Mouse (Mus musculus) stomach, embryonic 14.5 days (tissue): ENCODE measurements around the gene Ephx1. TPM values are rescaled to one million over a fixed set of nuclear protein-coding genes. Genes with fewer than 3 reads are reported as not detected.
A peak's percentile ranks its signal among the peaks of the same experiment; 100 is the strongest.

Experiments
- ATAC-seq: fragments of 200-750 bp; cut with Nextera tagmentation; 2 replicates; pipeline ENCODE4 v1.8.0; 2017; ENCODE audit warnings: low read depth, moderate TSS enrichment; ENCODE audit not compliant: insufficient number of reproducible peaks, insufficient read depth, low FRiP score
- H3K27ac ChIP-seq: fragments of 300-500 bp; sonication (generic); 2 replicates; pipeline ENCODE4 v1.5.1; 2014; ENCODE audit warnings: mild to moderate bottlenecking, low read length, moderate library complexity, mixed read lengths
- H3K27me3 ChIP-seq: fragments of 300-500 bp; sonication (generic); 2 replicates; pipeline ENCODE4 v1.6.1; 2014; ENCODE audit warnings: low read length, control low read depth, mixed read lengths; ENCODE audit not compliant: control insufficient read depth, insufficient read depth
- H3K36me3 ChIP-seq: fragments of 300-500 bp; sonication (generic); 2 replicates; pipeline ENCODE4 v1.6.1; 2014; ENCODE audit warnings: mild to moderate bottlenecking, control low read depth, low read length, moderate library complexity, mixed read lengths; ENCODE audit not compliant: control insufficient read depth, insufficient read depth
- H3K4me1 ChIP-seq: fragments of 300-500 bp; sonication (generic); 2 replicates; pipeline ENCODE4 v1.6.1; 2014; ENCODE audit warnings: low read length, control low read depth, mixed read lengths; ENCODE audit not compliant: control insufficient read depth, insufficient read depth
- H3K4me2 ChIP-seq: fragments of 300-500 bp; sonication (generic); replicated peaks from 2 replicates; pipeline ENCODE4 v1.6.1; 2014; ENCODE audit warnings: low read depth, low read length, control low read depth
- H3K4me3 ChIP-seq: fragments of 300-500 bp; sonication (generic); 2 replicates; pipeline ENCODE4 v1.5.1; 2014; ENCODE audit warnings: low read depth, low read length, control low read depth
- H3K9ac ChIP-seq: fragments of 300-500 bp; sonication (generic); replicated peaks from 2 replicates; pipeline ENCODE4 v1.6.1; 2014; ENCODE audit warnings: low read depth, mild to moderate bottlenecking, control low read depth, low read length, moderate library complexity, mixed read lengths
- H3K9me3 ChIP-seq: fragments of 300-500 bp; sonication (generic); 2 replicates; pipeline ENCODE4 v1.6.1; 2016; ENCODE audit warnings: low read depth, low read length, control low read depth; ENCODE audit not compliant: control insufficient read depth
- WGBS: fragments of 180-500 bp; shearing (Covaris S2); extraction: QIAGEN DNeasy Blood & Tissue Kit; methylation state at CpG from one replicate; pipeline ENCODE4 v1.1.7; 2014; 5-methylcytosine and 5-hydroxymethylcytosine counted together
- polyA plus RNA-seq: library from polyadenylated mRNA; unstranded; fragments of >200 nt; fragmentation: Nextera tagmentation; extraction: Ambion mirVana; gene quantifications from 2 replicates; pipeline ENCODE4 v1.2.1, GENCODE M21; 2014

The Ephx1 gene
- polyA plus RNA-seq, 1 experiment from 2014 or later, result 6.4 TPM

DNA sequence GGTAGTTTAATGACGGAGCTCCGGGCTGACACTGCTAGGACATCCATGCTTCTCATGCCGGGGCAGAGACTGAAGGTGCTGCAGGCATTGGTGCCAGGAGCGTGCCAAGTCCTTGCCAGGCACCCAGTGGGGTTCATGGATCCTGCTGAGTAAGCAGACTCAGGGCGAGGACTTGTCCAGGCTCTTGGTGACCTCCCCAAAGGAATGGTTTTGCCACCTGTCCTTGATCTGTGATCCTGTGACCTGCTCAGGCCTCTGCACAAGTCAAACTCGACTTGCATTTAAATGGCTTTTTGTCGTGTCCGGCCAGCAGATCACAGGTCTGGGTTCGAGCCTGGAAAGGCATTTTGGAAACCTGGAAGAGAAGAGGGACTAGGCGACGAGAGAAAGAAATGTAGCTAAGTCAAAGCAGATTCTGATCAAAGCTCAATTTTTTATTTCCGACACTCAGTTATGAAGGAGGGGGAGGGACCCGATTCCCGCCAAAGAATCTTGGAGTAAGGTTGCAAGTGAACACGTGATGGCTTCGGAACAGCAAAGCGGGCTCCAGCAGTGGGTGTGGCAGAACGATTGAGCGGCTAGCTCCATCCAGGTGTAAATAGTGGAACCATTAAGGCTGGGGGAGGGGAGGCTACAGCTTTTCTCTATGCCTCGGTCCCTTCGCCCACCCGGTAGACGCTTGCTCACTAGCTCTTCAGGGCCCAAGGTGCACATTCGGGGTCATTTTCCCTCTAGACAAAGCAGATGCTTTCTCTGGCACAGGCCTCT is 41.0 kb downstream of the Ephx1 start:
- ATAC-seq, result no peak
- Histone ChIP-seq H3K27me3 (no peaks in the 10 kb centered on the region), H3K27ac (no peak overlapping the region), H3K9me3 (no peaks in the 10 kb centered on the region), H3K9ac (no peak overlapping the region), H3K4me2 (no peak overlapping the region), H3K36me3 (no peaks in the 10 kb centered on the region), H3K4me3 (no peak overlapping the region), H3K4me1 (no peaks in the 10 kb centered on the region)
- WGBS, result 75% methylated on average over 24 of the region's 24 CpGs

DNA sequence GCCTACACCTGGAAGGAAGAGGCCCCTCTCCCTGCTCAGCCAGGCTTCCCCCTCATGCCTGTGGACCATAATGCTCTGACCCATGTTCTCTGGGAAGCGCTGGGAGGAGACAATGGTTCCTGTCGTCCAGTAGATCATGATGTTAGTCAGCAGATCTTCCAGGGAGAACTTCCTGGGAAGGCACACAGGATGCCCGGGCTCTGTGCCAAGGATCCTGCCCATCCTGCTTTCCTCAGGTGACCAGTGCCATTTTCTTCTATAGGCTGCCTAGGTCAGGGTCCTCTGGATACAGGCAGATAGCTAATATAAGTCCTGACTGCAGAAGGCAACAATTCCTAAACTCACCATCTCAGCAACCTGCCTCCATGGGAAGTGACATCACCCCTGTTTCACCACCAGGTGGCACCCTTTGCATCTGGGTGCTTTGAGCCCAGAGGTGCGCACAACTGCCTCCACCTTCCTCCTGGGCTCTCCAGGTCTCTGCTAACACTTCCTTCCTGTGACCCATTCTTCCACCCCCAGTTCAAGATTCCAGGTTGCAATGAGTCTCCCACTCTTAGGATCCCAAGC is 44.5 kb downstream of the Ephx1 start:
- no peaks in the 10 kb centered on the region; the same call in none of the 2 replicates for H3K36me3 ChIP-seq
- H3K4me2 ChIP-seq, result no peak overlapping the region
- 70% methylated on average over 4 of the region's 4 CpGs for WGBS
- H3K27me3 ChIP-seq, result no peaks in the 10 kb centered on the region
- no peaks in the 10 kb centered on the region for H3K9me3 ChIP-seq
- ATAC-seq, result no peak
- no peak overlapping the region for H3K27ac ChIP-seq
- no peaks in the 10 kb centered on the region for H3K4me1 ChIP-seq
- H3K9ac ChIP-seq, result no peak overlapping the region
- no peak overlapping the region for H3K4me3 ChIP-seq

DNA sequence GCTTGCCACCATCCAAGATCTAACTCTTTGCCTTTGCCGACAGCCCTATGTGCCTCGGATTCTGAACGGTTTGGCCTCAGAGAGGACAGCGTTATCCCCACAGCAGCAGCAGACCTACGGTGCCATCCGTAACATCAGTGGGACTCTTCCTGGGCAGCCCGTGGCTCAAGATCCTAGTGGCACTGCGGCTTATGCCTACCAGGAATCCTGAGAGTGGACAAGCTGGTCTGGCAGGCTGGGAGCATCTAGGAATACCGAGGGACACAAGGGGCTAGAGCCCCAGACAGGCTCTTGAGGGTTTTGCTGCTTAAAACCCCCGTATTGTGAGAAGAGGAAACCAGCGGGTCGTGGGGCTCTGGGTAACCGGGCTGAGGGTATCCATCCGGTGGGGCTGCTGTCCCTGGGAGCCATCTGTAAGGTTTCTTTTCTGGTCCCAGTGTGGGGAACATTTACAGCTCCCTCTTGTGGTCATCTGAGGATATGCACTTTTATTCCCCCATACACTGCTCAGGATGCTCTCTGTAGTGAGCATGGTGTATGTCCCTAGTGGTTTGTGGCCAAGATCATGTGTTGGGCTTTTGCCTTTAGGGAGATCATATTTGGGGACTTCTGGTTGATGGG is 46.5 kb downstream of the Ephx1 start:
- no peaks in the 10 kb centered on the region for H3K9me3 ChIP-seq
- H3K27me3 ChIP-seq, result no peaks in the 10 kb centered on the region
- H3K27ac ChIP-seq, result no peak overlapping the region
- H3K4me1 ChIP-seq, result no peaks in the 10 kb centered on the region
- no peak overlapping the region for H3K4me3 ChIP-seq
- 59% methylated on average over 14 of the region's 14 CpGs for WGBS
- ATAC-seq, result peak; percentile 24; the same call in 1 of the 2 replicates
- no peak overlapping the region for H3K9ac ChIP-seq
- H3K4me2 ChIP-seq, result no peak overlapping the region
- H3K36me3 ChIP-seq, result peaks cover 2% of the 10 kb centered on the region

DNA sequence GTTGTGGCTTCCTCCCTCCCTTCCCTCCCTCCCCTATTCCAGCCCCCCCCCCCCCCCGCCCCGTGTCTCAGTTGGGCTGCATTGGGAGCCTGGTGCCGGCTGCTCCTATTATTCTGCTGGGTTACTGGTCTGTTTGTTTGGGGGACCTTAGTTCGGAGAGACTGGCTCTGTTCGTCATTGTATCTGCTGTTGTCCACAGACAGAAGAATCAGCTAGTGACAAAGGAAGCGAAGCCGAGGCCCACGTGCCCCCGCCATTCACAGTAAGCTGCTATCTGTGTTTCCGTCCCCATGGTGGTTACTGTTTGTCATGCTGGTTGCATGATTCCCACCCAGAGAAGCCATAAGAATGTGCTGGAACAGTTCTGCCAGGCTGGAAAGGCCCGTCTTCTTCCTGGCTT is 47.8 kb downstream of the Ephx1 start:
- no peak for ATAC-seq
- Histone ChIP-seq H3K9ac (no peak overlapping the region), H3K4me2 (no peak overlapping the region), H3K9me3 (no peaks in the 10 kb centered on the region), H3K27ac (no peak overlapping the region), H3K36me3 (peaks cover 7% of the 10 kb centered on the region), H3K4me3 (no peak overlapping the region), H3K4me1 (no peaks in the 10 kb centered on the region), H3K27me3 (no peaks in the 10 kb centered on the region)
- WGBS, result 86% methylated on average over 10 of the region's 11 CpGs

DNA sequence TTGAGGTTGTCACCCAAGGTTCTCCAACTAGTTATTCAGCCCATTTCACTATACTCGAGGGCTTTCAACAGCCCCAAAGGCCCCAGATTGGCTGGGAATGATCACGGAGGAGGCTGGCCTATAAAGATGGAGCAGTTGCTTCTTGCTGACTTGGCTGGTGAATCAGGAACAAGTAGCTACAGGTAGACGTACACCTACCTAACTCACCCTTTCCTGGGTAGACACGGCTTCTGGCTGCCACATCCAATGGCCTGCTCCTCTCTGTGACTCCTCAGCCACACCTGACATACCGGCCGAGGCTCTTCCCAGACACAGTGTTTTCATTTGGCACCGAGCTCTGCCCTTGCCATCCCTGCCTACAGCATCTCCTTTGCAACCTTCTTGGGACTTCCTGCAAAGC is 53.4 kb downstream of the Ephx1 start:
- WGBS, result 89% methylated on average over 7 of the region's 7 CpGs
- Histone ChIP-seq H3K36me3 (peaks cover 25% of the 10 kb centered on the region), H3K27ac (no peak overlapping the region), H3K27me3 (no peaks in the 10 kb centered on the region), H3K4me1 (no peaks in the 10 kb centered on the region), H3K9ac (no peak overlapping the region), H3K4me3 (no peak overlapping the region), H3K4me2 (no peak overlapping the region), H3K9me3 (no peaks in the 10 kb centered on the region)
- no peak for ATAC-seq

DNA sequence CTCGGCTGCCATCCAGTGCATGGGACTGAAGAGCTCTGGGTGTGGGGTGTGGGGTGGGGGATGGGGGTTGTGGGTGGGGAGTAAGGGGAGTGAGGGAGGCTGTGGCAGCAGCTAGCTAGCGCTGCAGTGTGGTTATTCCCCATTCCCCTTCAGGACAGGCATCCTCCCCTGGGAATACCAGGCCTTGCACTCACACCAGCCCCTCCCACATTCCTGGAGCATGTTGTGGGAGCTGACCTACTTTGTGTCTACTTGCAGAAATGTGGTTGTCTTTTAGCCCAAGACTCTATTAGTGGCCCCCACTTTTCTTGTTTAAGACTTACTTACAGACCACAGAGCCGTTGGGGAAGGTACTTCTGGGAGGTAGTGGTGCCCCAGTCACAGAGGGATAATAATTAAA is 54.2 kb downstream of the Ephx1 start:
- no peak for ATAC-seq
- Histone ChIP-seq H3K9ac (no peak overlapping the region), H3K36me3 (peaks cover 31% of the 10 kb centered on the region), H3K27me3 (no peaks in the 10 kb centered on the region), H3K9me3 (no peaks in the 10 kb centered on the region), H3K4me3 (no peak overlapping the region), H3K4me1 (no peaks in the 10 kb centered on the region), H3K27ac (no peak overlapping the region), H3K4me2 (no peak overlapping the region)
- 41% methylated on average over 3 of the region's 3 CpGs for WGBS

DNA sequence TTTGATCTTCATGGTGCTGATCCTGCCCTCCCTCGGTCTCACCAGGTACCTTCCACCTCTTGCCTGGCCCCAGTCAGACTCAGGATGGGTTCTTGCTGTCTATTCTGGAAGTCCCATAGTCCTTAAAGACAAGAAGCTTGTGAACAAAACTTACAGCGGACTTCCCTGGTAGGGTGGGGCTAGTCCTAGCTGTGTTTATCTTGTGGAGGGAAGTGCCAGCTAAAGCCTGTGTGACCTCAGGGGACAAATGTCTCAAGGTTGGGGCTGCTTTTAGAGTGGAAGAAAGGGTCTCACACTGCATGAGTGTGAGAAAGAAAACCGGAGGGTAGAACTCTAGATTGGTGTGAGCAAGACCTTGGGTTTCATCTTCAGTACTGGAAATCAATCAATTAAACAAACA is 54.9 kb downstream of the Ephx1 start:
- no peaks in the 10 kb centered on the region for H3K27me3 ChIP-seq
- WGBS, result 72% methylated on average over 3 of the region's 3 CpGs
- no peak for ATAC-seq
- H3K9ac ChIP-seq, result no peak overlapping the region
- H3K4me3 ChIP-seq, result no peak overlapping the region
- H3K4me2 ChIP-seq, result no peak overlapping the region
- no peaks in the 10 kb centered on the region for H3K4me1 ChIP-seq
- H3K36me3 ChIP-seq, result peaks cover 37% of the 10 kb centered on the region
- no peaks in the 10 kb centered on the region for H3K9me3 ChIP-seq
- no peak overlapping the region for H3K27ac ChIP-seq

DNA sequence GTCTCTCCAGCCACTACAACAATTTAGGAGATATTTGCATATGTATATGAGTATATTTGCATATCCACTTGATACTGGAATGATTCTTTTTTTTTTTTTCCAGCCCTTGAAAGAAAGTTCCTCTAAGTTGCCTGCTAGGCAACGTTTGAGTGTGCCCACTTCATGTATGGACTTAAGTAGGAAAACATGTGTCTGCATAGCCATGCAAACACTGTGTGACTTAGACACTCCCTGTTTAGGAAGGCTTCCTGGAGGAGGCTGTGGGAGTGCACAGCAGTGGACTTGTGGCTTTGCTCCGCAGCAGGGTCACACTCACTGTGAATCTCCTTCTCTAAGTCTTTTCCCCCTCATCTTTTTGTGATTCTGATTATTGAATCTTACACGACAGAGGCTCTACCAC is 61.9 kb downstream of the Ephx1 start:
- Histone ChIP-seq H3K27me3 (no peaks in the 10 kb centered on the region), H3K9me3 (no peaks in the 10 kb centered on the region), H3K4me3 (no peak overlapping the region), H3K27ac (no peak overlapping the region), H3K4me1 (no peaks in the 10 kb centered on the region), H3K4me2 (no peak overlapping the region), H3K36me3 (peaks cover 45% of the 10 kb centered on the region), H3K9ac (no peak overlapping the region)
- no peak for ATAC-seq
- WGBS, result 69% methylated on average over 3 of the region's 3 CpGs
